Mouse (Mus musculus) heart, postnatal 10 days (tissue): Measurements from ENCODE around the gene Arhgef26. TPM values are rescaled to one million over a fixed set of nuclear protein-coding genes. Genes with fewer than 3 reads are reported as not detected.

Experiments
- DNase-seq, 2 experiments: peaks; one replicate each; pipeline ENCODE4 v3.0.0; 2021
- intact Hi-C: fragments of 180-260 bp; cut with DNase I; formaldehyde crosslinking; loops from one replicate; pipeline ENCODE4 v1.15.1; 2025
- total RNA-seq, 2 experiments: library from RNA; stranded (reverse); gene quantifications; 2 replicates each; pipeline ENCODE4 v1.2.3; 2021

Arhgef26 gene
- total RNA-seq, 2 experiments from 2014 or later = 3.9 to 4.2 TPM

DNA sequence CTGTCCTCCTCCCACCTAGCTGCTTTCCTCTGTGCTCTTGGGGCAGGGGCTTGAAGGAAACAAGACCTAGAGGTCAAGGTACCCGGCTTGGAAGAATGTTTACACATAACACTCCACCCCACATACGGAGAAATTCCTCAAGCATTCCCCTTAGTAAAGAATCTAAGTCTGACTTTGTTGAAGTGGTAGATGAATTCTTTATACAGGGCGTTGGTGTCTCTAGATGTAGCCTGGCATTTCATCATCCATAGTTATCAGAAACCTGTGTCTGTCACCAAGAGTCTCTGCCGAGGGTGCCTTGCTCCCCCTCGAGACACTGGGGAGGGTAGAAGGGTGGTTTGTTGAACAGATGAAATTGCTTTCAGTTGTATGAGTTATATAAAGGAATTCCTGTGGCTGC, 41.8 kb downstream of the Arhgef26 start:
- DNase-seq = no peak
- intact Hi-C loops = no loop called here

DNA sequence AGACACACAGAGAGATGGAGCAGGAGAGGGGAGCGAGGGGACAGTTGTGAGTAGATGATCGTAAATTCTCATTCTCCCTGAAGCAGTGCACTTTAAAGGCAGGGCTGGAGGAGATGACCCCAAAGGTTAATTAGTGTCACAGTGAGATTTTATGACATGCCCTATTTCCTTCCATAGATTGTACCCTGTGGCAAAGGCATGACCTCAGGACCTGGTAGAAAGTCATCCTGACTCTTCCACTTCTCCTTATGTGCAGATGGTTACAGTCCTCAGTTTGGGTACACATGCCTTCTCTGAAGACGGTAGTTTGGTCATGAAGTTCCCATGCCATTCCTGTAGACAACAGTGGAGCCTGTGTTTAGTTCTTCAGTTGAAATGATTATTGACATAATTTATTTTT, 42.3 kb downstream of the Arhgef26 start:
- intact Hi-C loops = no loop called here
- DNase-seq = no peak

DNA sequence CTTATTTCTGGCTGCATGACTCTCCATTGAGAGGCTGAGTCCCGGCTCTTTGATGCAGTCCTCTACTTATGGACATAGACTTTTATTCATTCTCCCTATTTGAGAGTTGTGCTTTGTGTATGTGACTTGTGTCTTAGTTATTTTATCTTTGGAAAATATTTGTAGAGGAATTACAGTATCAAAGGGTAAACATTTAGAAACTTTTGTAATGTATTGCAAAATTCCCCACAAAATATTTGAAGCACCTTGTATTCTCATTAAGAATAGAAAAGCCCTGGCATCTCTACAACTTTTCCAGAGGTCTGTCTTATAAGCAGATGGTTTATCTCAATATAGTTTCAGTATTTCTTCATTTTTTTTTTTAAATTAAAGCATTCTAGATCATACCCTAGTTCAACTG, 44.7 kb downstream of the Arhgef26 start:
- intact Hi-C loops = no loop called here
- no peak for DNase-seq

DNA sequence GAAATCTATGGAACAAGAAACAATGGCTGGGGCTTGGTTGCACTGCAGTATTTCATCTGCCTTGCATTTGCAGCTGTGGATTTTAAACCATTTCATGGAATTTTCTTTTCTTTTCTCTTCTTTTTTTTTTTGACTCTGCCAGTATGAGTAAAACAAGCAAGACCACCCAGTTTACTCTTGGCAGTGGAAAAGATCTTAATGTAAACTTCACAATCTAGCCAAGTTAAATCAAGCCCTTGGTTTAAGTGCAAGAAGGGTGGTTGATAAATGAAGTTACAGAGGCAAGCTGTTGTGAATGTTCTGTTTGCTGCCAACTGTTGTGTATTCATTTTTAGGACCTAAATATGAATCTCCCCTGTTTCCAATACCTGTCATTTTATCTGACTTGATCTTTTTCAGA, 54.5 kb downstream of the Arhgef26 start:
- DNase-seq = no peak
- intact Hi-C loops = no loop called here

DNA sequence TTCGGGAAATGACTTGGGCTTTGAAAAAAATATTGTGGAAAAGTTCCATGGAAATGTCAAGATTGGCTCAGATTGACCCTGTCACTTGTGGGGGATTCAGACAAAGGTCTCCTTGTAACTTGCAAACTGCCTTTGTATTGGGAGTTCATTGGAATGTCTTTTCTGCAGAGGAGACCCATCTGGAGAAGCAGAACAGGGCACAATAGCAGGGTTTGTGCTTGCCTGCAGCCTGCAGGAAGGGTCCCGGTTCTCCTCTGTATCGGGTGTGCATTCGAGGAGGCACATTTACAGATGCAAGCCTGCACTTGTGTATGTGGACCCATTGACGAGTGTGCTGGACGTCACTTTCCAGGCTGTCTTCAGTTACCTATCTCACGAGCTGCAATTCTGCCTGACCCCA, 56.1 kb downstream of the Arhgef26 start:
- intact Hi-C loops = no loop called here
- no peak for DNase-seq

DNA sequence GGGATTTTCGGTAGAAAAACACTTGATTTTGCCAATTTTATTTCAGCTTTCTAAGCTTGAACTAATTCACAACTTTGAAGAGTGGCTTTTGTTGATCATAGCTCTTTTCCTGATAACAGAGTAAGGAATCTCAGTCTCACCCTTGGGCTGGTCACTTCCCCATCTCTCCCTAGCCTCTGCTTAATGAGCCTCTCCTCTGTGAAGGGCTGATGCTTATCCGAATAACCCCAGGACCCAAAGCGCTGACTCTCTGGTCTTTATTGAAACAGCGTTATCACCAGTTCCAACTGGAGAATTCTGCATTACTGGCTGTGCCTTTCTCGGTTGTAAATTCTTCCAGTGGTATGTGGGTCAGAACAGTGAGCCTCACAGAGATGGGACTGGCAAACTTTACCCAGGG, 57.2 kb downstream of the Arhgef26 start:
- DNase-seq = no peak
- intact Hi-C loops = no loop called here

DNA sequence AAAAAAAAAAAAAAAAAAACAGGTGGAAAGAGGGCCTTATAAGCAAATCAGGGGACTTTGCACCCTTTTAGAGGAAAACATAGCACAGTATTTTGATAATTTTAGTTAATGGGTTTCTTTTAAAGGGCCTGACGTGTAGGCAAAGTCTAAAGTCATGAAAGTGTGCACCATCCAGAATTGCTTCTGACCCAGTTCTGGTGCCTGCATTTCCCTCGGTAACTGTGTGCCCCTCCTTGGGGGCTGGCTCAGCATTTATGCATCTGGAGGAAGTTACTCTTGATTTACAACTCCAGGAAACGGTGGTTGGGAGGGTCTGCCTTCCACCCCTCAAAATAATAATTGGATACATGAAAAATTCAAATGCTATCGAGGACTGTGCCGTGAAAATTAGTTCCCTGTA, 58.0 kb downstream of the Arhgef26 start:
- intact Hi-C loops = no loop called here

DNA sequence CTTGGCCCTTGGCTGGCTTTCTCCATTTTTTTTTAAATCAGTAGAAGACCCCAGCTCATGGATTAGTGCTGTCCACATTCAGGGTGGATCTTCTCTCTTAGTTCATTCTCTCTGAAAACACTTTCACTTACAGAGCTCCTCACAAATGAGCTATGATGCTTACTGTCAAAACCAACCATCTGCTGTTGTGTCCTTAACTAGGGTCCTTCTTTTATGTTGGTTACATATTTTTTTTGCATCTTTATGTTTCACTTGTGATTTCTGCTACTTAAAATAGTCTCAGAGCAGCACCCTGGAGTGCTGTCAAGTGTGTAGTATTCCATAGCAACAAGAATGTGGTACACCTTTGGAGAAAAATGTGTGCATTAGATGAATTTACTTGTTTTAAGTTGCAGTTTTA, 60.0 kb downstream of the Arhgef26 start:
- intact Hi-C loops = no loop called here
- no peak for DNase-seq

More for the DNA sequence above, 58.0 kb downstream of the Arhgef26 start:
- no peak for DNase-seq

DNA sequence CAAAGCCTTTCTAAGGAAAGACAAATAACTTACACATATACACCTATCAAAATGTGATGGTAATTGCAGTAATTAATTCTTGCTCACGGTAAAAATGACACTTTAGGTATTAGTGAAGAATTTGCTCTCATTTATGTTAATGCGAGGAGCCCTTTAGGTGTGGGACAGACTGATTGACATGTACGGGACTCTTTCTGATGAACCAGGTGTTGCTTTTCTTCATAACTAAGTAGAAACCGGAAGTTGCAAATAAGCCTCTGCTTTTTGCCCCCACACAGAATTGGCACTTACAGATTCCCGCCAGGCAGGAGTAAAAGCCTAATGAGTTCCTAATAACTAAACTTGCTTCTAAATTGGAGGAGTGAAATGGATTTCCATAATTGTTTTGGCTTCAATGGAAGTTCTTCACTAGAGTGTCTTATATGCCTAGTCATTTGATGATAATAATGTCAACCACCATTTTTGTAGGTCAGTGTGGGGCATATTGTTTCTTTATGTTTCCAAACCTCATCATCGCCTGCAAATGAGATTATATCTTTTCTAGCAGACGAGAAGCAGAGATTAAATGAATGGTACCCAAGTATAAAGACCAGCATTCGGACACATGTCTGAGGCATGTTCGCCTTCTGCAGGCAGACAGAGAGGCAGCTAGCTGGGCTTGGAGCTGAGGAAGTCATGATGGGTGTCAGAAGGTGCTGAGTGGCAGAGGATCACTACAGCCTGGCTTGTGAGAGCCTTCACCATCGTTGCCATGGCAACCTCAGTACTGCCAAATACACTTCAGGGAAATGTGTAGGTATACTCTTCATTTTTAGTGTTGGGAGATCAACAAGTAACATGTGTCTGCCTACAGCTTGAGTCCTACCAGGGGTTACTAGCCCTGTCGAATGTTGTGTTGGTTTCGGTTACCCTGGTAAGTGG, 61.9 kb downstream of the Arhgef26 start:
- intact Hi-C loops = no loop called here
- DNase-seq = no peak

DNA sequence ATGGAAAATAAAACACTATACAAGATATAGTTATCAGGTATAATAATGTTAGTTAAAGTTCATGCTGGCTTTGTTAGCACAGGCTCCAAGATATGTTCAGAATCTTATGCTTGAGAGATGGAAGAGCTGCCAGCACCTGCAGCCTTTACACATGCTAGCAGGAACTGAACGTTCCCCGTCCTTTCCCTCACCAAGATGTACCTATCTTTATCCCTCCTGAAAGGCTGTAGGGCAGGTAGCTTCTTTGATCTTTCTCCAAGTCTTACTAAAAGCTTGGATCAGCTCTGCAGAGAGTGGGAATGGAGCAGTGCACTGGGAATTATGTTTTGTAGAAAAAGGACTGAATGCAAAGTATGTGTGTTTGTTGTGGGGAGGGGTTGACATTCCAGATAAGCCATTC, 64.3 kb downstream of the Arhgef26 start:
- DNase-seq = no peak
- intact Hi-C loops = no loop called here

DNA sequence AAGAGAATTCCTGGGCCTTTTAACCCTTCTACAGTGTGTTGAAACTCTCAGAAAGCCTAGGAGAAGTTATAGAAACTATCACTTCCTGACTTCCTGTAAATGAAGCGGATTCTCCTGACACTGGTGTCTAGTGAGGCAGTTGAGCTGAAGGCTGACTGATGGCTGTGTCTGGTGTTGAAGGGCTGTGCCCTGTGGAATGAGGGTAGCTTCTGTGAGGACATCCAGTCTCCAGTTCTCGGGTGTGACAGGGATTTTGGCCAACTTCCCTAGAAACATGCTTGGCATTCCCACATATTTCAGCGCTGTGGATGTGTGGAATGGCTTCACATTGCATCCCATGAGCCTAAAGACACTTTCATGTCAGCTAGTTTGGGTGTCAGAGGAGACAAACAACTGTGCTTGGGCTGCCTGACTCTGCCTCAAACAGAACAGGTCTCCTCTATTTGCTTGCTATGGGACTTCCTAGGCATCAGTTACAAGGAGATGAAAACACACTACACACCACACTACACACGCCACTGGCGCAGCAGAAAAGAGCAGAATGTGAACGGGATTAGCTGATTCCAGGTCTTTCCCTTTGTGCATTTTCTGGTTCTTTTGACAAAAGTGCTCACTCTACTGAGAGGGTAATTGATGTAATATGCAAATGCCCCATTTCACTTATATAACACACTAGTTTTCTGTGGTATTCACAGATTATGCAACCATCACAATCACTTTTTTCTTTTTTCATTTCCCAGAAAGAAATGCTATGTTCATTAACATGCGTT, 66.5 kb downstream of the Arhgef26 start:
- intact Hi-C loops = no loop called here
- DNase-seq = peak; percentile 19 to 24

DNA sequence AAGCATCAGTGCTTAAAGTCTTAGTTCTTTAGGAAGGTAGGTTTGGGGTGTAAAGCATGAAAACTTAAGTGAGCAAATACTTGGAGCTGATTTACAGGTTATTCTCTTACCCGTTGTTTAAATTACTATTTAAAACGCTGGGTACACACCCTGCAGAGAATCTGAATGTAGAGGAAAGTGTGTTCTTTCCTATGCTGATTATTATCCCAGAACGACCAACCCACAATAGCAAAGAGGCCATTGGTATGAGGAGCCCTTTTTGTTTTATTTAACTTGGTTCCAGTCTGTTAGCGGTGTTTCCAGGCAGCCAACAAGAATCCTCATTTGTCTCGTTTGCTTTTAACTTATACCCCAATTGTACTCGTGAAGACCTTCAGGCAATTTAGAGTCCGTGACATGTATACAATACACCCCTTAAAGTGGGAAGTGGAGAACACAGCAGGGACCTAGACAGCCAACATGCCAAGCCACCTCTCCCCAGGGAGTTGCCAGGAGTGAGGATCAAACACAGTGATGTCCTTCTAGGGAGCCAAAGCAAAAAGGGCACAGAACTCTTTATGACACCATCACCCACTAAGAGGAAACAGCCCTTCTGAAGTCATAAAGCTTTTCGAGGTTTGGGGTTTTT, 71.5 kb downstream of the Arhgef26 start:
- intact Hi-C loops = no loop called here
- DNase-seq = no peak

DNA sequence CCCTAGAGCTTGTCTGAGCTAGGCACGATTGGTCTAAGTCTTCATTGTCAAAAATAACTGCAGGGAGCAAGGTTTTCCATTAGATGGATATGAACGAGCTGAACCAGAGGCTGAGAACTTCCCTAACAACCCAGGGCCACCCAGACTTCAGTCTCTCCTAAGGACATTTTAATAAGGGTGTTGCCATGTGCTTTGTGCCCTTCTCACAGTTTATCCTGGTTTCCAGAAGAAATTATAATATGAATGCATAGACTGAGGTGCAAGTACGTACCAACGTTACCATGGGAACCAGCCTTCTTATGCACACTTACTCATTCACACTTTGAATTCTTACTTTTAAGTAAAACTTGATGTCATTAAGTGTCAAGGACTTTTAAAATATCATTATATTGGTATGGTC, 72.3 kb downstream of the Arhgef26 start:
- intact Hi-C loops = no loop called here
- DNase-seq = no peak

DNA sequence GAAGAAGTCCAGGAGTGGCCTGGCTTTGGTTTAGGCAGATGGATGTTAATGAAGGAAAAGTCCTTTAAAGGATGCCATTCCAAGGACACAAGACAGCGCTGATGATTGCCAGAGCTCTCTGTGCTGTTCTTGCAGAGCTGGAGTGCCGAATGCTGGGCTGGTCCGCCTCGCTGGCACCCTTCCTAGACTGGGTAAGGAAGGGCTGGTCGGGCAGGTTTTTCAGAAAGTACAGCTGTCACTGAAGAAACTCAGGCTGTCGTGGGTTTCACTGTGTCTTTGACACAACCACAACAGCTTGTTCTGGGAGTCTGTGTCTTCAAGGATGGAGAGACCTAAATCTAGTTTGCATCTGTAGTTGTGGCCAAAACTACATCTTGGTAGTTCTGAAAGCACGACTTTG, 74.6 kb downstream of the Arhgef26 start:
- intact Hi-C loops = no loop called here
- peak in 1 of 2 experiments; percentile 6 for DNase-seq

DNA sequence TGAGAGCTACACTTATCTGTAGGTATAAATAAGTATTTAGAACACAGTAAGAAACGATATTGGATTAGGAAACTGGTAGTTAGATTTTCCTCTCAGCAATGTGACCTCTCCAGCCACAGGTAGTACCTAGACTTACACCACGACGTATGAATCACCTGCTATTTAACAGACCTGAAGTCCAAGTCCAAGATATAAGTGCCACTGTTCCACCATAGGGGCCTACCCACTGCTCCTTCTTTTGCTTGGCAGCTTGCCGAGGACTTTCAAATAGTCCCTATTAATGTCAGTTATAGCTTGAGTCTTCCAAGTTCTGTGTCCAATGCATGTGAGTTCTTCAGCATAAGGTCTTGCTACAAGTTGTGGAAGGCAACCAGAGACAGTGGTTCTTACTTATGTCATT, 76.8 kb downstream of the Arhgef26 start:
- no peak for DNase-seq
- intact Hi-C loops = no loop called here

DNA sequence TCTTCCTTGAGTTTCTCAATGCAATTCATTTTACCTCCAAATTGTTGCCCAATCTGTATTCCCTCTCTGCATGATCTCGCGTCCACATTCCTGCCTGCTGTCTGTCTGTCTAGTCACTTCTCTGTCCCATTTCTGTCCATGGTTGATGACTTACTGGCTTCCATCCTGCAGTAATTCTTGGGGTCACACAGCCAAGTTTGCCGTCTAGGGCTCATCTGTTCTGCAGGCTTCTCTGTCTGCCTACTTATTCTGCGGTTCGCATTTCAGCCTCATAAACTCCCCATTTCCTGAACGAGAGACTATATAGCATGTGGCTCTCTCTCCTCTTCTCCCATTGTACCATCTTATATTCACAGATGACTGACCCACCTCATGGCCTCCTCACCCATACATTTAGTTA, 79.3 kb downstream of the Arhgef26 start:
- DNase-seq = no peak
- intact Hi-C loops = no loop called here

DNA sequence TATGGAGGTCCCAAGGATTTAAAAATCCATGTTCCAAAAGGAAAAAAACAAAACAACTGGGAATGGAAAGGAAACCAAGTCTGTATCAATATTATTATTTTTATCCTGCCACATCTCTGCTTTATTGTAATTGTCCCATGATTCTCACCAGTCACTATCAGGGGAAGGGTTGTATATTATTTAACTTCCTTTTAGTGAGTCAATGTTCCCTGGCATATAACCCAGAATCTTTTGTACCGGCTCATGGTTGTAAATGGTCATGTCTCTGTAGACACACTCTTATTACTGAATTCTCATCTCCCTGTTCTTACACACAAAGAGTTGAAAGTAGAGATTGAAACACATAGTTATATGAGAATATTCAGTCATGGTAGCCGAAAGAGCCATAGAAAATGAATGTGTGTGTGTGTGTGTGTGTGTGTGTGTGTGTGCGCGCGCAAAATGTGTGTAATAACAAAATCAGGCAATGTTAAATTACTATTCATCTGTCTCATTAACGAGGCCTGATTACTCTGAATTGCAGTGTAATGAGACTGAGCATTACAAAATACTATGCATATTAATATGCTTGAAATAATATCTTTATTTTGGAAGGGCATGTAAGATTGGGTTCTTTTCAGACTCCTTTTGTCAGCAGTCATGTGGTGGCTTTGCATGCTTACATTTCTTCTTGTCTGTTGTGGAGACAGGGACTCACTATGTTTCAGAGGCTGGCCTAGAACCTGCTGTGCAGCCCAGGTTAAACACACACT, 80.4 kb downstream of the Arhgef26 start:
- intact Hi-C loops = no loop called here
- no peak for DNase-seq

DNA sequence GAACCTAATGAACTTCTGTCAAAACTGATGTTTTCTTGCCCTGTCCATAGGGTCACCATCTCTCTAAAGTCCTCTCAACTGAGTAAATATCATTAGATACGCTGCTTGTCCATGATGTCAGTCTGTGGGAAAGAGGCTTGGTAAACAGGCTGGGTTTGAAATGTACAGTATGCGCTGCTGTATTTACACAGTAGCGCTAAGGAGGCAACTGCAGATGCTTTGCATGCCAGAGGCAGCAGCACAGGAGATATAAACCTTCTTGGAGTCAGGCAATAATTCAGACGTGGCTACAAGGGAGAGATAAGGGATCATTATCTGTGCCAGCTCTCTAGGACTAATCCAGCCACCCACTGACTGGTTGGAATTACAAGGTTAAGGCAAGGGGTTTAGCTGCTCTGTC, 95.5 kb downstream of the Arhgef26 start:
- intact Hi-C loops = no loop called here
- no peak for DNase-seq

DNA sequence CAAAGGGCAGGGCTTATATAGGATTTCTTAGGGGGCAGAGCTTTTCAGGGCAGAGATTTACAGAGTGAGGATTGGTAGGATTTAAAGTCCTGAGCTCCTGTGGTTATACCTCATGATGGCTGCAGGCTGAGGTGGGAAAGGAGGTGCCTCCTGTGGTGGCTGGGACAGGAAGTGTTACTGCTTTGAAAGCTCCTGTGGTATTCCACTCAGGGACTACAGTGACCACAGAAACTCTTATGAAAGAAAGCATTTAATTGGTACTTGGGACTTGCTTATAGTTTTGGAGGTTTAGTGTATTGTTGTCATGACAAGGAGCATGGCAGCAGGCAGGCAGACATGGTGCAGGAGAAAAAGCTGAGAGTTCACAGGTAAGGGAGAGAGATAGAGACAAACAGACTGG, 97.8 kb downstream of the Arhgef26 start:
- intact Hi-C loops = no loop called here
- DNase-seq = no peak

DNA sequence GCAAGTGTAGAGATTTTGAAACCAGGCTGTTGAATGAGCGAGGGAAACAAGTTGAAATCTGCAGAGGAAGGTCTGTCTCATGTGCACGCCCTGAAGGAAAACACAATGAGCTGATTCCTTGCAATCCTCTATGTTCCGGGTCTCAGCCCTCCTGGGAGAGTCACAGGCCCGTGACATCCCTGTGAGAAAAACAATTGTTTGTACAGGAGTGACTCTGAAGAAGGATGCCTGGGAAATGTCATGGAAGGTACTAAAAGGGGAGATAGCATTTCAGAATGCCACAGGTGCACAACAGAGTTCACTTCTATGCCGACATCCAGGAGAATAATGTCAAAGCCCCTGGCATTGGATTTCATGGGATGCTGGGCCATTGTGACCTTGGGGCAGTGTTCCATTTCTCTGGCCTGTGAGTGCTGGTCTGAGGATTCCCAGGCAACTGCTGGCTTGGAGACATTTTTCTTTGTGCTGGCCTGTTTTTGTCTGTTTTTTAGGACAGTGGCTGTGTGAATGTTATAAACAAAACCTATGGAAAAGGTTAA, 102.4 kb downstream of the Arhgef26 start:
- intact Hi-C loops = loop anchor here (10.0 kb wide), 1 partner anchor 1656 kb away; no protein-coding TSS in a partner anchor
- DNase-seq = no peak
